In genomic region chr5:114978888-114979249, GRCm38 (mm10) we compare ENCODE assay signal across 8 mouse cellular contexts. TPM values are rescaled to one million over a fixed set of nuclear protein-coding genes. Genes with fewer than 3 reads are reported as not detected.
DNase-seq lines count a peak whose midpoint lies in the region; TF ChIP-seq lines count a peak whose summit lies in the region.

No protein-coding gene starts in this region.

- no peak for TF ChIP-seq POLR2A in embryonic fibroblast, embryonic 13.5 days (IDR thresholded peaks at IDR 0.05; ENCODE audit: low read depth, low read length)

- H3K4me3 ChIP-seq in layer of hippocampus, adult 2 months = peak overlapping the region; percentile 54
- H3K4me3 ChIP-seq in embryonic fibroblast, embryonic 13.5 days (ENCODE audit: insufficient read depth, low read length) = 0 out of 2 replicates have a peak overlapping the region, but pooled peaks have one; percentile 6

- no peaks in the 10 kb centered on the region for H3K4me1 ChIP-seq in embryonic fibroblast, embryonic 13.5 days (ENCODE audit: control insufficient read depth, insufficient read depth, low read length)

- no peak overlapping the region for H3K27ac ChIP-seq in layer of hippocampus, adult 2 months
- no peak overlapping the region for H3K27ac ChIP-seq in embryonic fibroblast, embryonic 13.5 days (ENCODE audit: insufficient read depth, low read length)

- DNase-seq in layer of hippocampus, adult 2 months (ENCODE audit: low spot score in 2 of 2) = peak in 1 of 2 experiments; percentile 22
- DNase-seq in layer of hippocampus, adult 9-11 months = no peak
- peak; percentile 83 for DNase-seq in NIH3T3 (ENCODE audit: low read depth)
- DNase-seq in kidney, adult 9 months = peak; percentile 47
- peak; percentile 72 for DNase-seq in mesoderm, embryonic 11.5 days (ENCODE audit: low read depth, low spot score)
- no peak for DNase-seq in urinary bladder, postnatal 14 days (ENCODE audit: low spot score)
- DNase-seq in right cerebral cortex, postnatal 25 days = no peak

- no peak for TF ChIP-seq CTCF in layer of hippocampus, adult 2 months (conservative IDR thresholded peaks at IDR 0.05)
- TF ChIP-seq CTCF in embryonic fibroblast, embryonic 13.5 days (IDR thresholded peaks at IDR 0.05; ENCODE audit: borderline replicate concordance, insufficient read depth, low read length) = peak; percentile 43; the same call in 1 of the 2 replicates

RNA-seq across cellular contexts. Expression of gene Hnf1a, which starts 8.0 kb away (rescaled TPM):
- total RNA-seq in layer of hippocampus, adult 2 months (2021) = not detected
- not detected in 2 replicates for polyA plus RNA-seq in embryonic fibroblast, embryonic 13.5 days (2011; ENCODE audit: insufficient read length, low read depth, missing spikeins)

RNA-seq across cellular contexts. Expression of gene Sppl3, which starts 32.1 kb away (rescaled TPM):
- 10 to 100 TPM; 75.2 to 76.2 TPM for total RNA-seq in layer of hippocampus, adult 2 months (2021)
- polyA plus RNA-seq in embryonic fibroblast, embryonic 13.5 days (2011; ENCODE audit: insufficient read length, low read depth, missing spikeins) = 72.7 and 85.3 TPM in 2 replicates

RNA-seq across cellular contexts. Expression of gene 2210016L21Rik, which starts 36.9 kb away (rescaled TPM):
- total RNA-seq in layer of hippocampus, adult 2 months (2021) = 100 to 1,000 TPM; 184 to 196 TPM
- 14.7 and 16.6 TPM in 2 replicates for polyA plus RNA-seq in embryonic fibroblast, embryonic 13.5 days (2011; ENCODE audit: insufficient read length, low read depth, missing spikeins)

RNA-seq across cellular contexts. Expression of gene Oasl1, which starts 55.8 kb away (rescaled TPM):
- not detected for total RNA-seq in layer of hippocampus, adult 2 months (2021)
- polyA plus RNA-seq in embryonic fibroblast, embryonic 13.5 days (2011; ENCODE audit: insufficient read length, low read depth, missing spikeins) = 0.47 and 0.75 TPM in 2 replicates

Comparison
In these comparisons a context has a peak if more than half of its experiments do, and no peak if none do; other contexts are left out.
1. DNase-seq: peak in NIH3T3 (single experiment), kidney, adult 9 months (single experiment) and mesoderm, embryonic 11.5 days (single experiment); none in layer of hippocampus, adult 9-11 months (single experiment), urinary bladder, postnatal 14 days (single experiment) and right cerebral cortex, postnatal 25 days (single experiment).